Mouse (Mus musculus) layer of hippocampus, adult 9-10 months (tissue): ENCODE data around the gene Magi2.

Experiments used
- DNase-seq: peaks from one replicate; pipeline ENCODE4 v3.0.0; 2022; ENCODE audit warnings: low spot score

Magi2 gene

DNA sequence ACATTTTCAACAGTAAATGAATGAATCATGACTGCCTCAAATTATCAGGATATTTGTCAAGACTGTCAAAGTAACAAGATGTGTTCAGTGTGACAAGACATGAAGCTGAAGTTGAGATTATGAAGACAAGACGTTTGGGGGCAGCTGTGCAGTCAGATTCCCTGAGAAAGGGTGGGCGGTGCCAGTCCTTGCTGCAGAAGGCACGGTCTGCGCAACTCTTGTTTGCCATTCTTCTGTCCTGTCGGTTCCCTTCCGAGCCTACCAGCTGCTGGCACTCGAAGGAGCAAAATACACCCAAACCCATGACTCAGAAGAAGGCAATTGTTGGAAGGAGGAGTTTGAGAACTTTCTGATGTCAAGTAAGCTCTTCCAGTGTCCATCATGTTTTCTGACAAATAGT lies 852.1 kb downstream of the Magi2 start:
- DNase-seq, result no peak

- no peak for DNase-seq
Observed at GRCm38 (mm10) chr5:20080605-20081309, 853.9 kb downstream of the Magi2 start.

- DNase-seq, result no peak
Observed at GRCm38 (mm10) chr5:20082368-20082767, 855.5 kb downstream of the Magi2 start.

DNA sequence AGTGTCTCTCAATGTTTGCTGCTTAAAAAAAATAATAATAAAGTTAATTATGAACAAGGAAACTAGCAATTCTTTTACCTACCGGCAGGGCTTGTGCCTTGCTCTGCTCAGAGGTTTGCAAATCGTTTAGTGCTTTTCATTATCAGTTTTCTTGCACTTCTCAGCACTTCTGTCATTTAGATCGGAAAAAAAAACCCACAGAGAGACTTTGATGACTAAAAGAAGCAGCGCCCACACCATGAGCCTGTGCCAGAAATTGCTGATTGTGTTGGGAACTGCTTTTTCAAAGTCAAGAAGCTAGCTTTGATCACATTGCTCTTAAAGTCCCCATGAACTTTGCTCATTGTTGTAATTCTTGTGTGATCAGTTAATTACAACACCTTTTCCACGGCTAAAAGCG lies 860.2 kb downstream of the Magi2 start:
- DNase-seq, result no peak

- DNase-seq, result no peak
Observed at GRCm38 (mm10) chr5:20103869-20104268, 877.0 kb downstream of the Magi2 start.

DNA sequence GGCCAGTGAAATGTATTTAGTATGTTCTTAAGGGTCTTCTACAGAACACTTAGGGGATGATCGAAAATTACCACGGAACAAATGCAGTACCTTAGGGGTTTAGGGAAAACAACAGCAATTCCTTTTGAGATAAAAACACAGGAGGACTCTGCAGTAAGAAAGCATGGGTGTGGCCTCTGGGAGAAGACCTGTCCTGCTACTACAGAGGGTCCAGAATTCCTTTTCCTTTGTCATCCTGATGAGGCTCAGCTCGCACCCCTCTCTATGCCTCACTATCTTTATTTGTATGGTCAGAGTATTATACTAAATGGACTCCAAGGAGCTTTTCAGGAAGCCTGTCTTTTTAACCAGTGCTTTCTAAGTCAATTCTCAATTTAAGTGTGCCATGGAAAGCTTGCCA lies 877.7 kb downstream of the Magi2 start:
- no peak for DNase-seq

- DNase-seq, result no peak
Observed at GRCm38 (mm10) chr5:20109496-20109895, 882.7 kb downstream of the Magi2 start.

- no peak for DNase-seq
Observed at GRCm38 (mm10) chr5:20117156-20117555, 890.3 kb downstream of the Magi2 start.

- DNase-seq, result no peak
Observed at GRCm38 (mm10) chr5:20140235-20140634, 913.4 kb downstream of the Magi2 start.

DNA sequence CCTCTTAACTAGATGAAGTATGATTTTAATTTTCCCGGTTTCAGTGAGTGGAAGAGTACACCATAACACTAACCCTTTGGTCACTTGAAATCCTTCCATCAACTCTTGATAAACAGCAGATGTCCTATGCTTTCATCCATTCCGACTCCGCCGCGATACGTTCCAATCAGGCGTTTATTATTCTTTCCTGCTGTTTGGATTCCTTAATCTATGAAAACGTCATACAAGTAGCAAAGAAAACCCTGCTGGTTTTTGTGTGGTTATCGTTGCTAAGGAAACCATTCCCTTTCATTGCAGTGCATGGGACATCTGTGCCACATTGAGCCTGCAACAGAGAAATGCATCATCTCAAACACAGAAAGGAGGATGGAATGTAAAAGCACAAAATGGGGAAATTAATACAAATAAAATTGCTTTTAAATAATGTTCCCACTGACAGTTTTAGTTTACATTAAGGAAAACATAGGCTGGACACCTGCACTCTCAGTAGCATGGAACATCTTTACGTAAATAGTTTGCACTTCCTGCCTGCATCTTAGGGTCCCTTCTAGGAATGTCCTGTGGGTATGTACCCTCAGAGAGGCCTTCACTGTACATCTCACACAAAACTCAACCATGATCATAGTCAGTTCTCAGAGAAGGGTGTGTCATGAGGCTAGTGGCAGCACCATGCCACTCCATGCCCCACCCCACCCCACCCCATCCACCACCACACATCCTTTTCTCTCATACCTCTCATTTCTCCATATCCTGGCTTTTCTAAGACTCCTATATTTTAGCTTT lies 914.0 kb downstream of the Magi2 start:
- DNase-seq, result peak; percentile 33

DNA sequence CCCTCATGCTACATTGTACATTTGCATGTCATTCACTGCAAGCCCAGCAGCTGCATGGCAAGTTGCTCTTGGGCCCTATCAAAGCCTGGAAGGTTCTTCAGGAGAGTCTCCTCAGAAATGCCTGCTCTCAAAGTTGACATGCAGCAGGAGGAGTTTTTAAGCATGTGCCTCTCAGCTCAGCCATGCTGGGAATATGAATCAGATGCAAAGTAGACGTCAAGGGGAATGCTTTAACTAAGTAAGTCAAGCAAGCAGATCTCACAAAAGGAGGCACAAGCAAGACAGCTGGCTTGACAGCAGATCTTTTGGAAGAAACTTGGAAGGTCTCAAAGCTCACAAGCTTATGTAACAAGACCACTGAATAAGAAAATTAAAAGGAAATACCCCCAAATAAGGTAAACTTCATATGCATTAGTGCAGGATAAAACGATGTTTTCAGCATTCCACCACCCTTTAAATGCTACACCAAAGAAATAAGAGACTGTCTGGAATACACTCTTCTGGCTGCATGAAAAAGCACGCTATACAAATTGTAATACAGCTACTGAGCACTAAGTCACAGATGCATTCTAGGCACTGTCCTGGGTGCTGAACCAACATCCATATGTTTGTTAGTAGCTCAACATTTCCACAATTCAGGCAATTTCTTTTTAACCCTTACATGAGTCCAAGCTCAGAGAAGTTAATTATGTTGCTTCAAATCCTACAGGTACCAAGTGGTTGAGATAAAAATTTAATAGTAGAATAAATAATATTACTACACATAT lies 926.7 kb downstream of the Magi2 start:
- no peak for DNase-seq

GRCm38 (mm10) chr5:20196765-20197164 lies 969.9 kb downstream of the Magi2 start:
- no peak for DNase-seq

- no peak for DNase-seq
Observed at GRCm38 (mm10) chr5:20197395-20197794, 970.6 kb downstream of the Magi2 start.

DNA sequence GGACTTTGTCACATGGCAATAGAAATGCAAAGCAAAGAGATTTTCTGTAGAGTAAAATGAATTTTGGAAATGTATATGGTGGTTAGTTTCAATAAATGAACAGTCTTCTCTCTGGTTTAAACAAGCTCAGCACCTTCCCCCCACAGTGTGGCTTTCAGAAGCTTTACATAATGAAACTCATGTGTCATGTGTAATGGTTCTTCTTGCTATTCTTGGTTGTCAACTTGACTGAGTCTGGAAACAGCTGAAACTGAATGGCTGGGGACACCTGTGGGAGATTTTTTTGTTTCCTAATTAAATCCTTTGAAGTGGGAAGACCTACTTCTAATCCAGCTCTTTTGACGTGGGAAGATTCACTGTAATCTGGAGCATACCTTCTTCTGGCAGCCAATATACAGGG lies 974.5 kb downstream of the Magi2 start:
- DNase-seq, result no peak

DNA sequence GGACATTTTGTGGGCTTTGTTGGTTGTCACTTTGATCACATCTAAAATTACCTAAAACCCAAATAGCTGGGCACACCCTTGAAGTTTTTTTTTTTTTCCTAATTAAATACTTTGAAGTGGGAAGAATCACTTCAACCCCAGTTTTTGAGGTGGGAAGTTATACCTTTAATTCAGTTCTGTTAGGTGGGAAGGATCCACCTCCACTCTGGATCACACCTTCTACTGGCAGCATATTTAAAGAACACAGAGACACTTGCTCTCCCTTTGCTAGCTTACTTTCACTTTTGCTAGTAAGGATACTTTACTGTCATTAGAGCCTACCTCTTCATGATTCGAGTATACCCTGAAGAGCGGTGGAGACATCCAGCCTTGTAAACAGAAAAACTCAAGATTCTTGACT lies 981.3 kb downstream of the Magi2 start:
- DNase-seq, result no peak

- DNase-seq, result no peak
Observed at GRCm38 (mm10) chr5:20213299-20213698, 986.5 kb downstream of the Magi2 start.

- DNase-seq, result no peak
Observed at GRCm38 (mm10) chr5:20226471-20227210, 999.8 kb downstream of the Magi2 start.

DNA sequence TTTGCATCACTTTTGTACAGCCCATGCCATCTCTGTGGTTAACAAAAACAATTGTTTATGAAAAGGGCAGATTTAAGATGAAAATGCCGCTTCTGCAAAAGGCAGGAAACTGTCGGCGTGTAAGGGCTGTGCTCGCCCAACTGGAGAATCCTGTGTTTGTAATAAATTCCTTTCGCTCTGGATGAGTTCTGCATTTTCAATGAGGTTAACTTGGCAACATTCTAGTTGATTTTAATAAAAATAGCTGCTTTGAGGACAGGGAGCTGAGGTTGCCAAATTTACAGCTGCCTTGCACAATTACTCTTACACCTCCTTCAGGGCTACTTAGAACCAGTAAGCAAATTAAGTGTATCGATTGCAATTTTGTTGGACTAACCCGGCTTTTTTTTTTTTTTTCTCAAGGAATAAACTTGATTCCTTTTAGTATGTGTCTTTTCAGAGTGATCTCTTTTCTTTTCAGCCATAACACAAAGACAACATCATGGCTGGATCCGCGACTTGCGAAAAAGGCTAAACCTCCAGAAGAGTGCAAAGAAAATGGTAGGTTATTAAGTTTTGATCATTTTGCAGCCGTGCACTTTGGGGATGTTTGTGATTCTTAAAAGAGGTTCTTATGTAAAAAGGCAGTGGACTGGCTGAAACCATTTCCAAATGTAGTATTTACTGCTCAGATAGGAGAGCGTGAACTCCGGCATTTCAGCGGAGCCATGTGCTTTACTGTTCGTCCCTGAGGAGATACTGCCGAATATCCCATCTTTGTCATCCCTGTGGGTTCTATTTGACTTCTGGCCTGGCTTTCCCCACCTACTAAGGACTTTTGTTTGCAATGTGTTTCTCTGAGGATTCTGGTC lies 1001.3 kb downstream of the Magi2 start:
- DNase-seq, result peak; percentile 35

GRCm38 (mm10) chr5:20231908-20232307 lies 1005.1 kb downstream of the Magi2 start:
- no peak for DNase-seq

DNA sequence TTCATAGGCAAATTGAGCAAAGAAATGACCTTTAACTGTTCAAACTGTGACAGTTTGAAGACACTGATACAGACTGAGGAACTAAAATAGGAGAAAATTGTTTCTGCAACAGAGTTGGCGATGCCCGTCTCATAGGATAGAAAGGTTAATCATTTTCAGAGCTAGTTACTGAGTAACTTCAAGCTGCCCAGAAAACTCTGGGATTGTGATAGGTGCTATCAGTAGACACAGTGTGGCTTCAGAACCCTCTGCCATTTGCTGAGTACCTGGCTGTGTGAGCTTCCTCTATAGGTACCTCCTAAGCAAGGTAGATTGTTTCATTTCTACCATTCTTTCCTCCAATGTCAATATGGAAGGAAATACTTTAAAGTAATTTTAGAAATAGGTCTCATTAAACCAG lies 1014.7 kb downstream of the Magi2 start:
- no peak for DNase-seq

GRCm38 (mm10) chr5:20242496-20242895 lies 1015.7 kb downstream of the Magi2 start:
- DNase-seq, result no peak
